Mouse (Mus musculus): Measurements from ENCODE around the gene Klhl30.

GRCm38 (mm10) chr1:91312273-91312672 is 38.5 kb upstream of the Klhl30 start:
- TF ChIP-seq CTCF (IDR thresholded peaks at IDR 0.05; ENCODE audit: low read depth): no peak
- TF ChIP-seq EP300 (optimal IDR thresholded peaks at IDR 0.05): no peak
